Mouse (Mus musculus) intestine, postnatal 0 days (tissue): ENCODE data around the gene Echdc2. TPM values are rescaled to one million over a fixed set of nuclear protein-coding genes. Genes with fewer than 3 reads are reported as not detected.

ENCODE experiments used
- ATAC-seq: fragments of 200-750 bp; cut with Nextera tagmentation; 2 replicates; pipeline ENCODE4 v1.8.0; 2017; ENCODE audit warnings: mild to moderate bottlenecking, moderate TSS enrichment, moderate library complexity
- H3K27ac ChIP-seq: fragments of 300-500 bp; sonication (generic); 2 replicates; pipeline ENCODE4 v1.5.1; 2014; ENCODE audit warnings: mild to moderate bottlenecking, low read depth, low read length, moderate library complexity
- H3K27me3 ChIP-seq: fragments of 300-500 bp; sonication (generic); replicated peaks from 2 replicates; pipeline ENCODE4 v1.6.1; 2014; ENCODE audit warnings: low read length, mixed read lengths; ENCODE audit not compliant: control insufficient read depth, insufficient read depth
- H3K36me3 ChIP-seq: fragments of 300-500 bp; sonication (generic); 2 replicates; pipeline ENCODE4 v1.6.1; 2014; ENCODE audit warnings: mild to moderate bottlenecking, moderate library complexity; ENCODE audit not compliant: control insufficient read depth, insufficient read depth
- H3K4me1 ChIP-seq: fragments of 300-500 bp; sonication (generic); replicated peaks from 2 replicates; pipeline ENCODE4 v1.6.1; 2014; ENCODE audit warnings: antibody characterized with exemption, low read length, mixed read lengths; ENCODE audit not compliant: control insufficient read depth, insufficient read depth
- H3K4me2 ChIP-seq: fragments of 300-500 bp; sonication (generic); replicated peaks from 2 replicates; pipeline ENCODE4 v1.6.1; 2014; ENCODE audit warnings: low read depth, mild to moderate bottlenecking, moderate library complexity
- H3K4me3 ChIP-seq: fragments of 300-500 bp; sonication (generic); 2 replicates; pipeline ENCODE4 v1.5.1; 2014; ENCODE audit warnings: low read depth, low read length
- H3K9ac ChIP-seq: fragments of 300-500 bp; sonication (generic); 2 replicates; pipeline ENCODE4 v1.6.1; 2014; ENCODE audit warnings: mild to moderate bottlenecking, low read depth, low read length
- H3K9me3 ChIP-seq: fragments of 300-500 bp; sonication (generic); 2 replicates; pipeline ENCODE4 v1.6.1; 2016; ENCODE audit warnings: mixed run types; ENCODE audit not compliant: control insufficient read depth
- CTCF ChIP-seq: sonication (generic); IDR thresholded peaks from 2 replicates; pipeline ENCODE4 v1.5.1; 2016; ENCODE audit warnings: low read depth, mild to moderate bottlenecking, control low read depth, antibody characterized with exemption, moderate library complexity
- WGBS: fragments of 180-500 bp; shearing (Covaris S2); extraction: QIAGEN DNeasy Blood & Tissue Kit; methylation state at CpG from one replicate; pipeline ENCODE4 v1.1.7; 2014; 5-methylcytosine and 5-hydroxymethylcytosine counted together
- polyA plus RNA-seq: library from polyadenylated mRNA; unstranded; fragments of >200 nt; fragmentation: Nextera tagmentation; extraction: Ambion mirVana; gene quantifications from 2 replicates; pipeline ENCODE4 v1.2.1, GENCODE M21; 2015

The Echdc2 gene
- polyA plus RNA-seq, 1 experiment from 2014 or later, result 20.8 TPM

DNA sequence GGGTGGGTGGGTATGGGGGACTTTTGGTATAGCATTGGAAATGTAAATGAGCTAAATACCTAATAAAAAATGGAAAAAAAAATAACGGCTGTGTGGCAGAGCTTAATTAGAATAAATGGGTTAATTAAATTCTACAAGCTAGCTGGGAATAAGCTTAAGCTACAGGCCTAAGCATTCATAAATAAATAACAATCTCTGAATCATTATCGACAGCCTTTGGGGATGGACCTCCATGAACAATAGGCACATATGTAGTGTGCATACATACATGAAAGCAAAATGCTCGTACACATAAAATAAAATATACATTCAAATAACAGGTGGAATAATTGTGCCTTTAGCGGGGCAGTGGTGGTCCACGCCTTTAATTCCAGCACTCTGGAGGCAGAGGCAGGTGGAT, 57.3 kb downstream of the Echdc2 start:
- 0 out of 2 replicates have a peak, but pooled peaks cover 5% of the 10 kb centered on the region for H3K4me1 ChIP-seq
- ATAC-seq, result no peak

DNA sequence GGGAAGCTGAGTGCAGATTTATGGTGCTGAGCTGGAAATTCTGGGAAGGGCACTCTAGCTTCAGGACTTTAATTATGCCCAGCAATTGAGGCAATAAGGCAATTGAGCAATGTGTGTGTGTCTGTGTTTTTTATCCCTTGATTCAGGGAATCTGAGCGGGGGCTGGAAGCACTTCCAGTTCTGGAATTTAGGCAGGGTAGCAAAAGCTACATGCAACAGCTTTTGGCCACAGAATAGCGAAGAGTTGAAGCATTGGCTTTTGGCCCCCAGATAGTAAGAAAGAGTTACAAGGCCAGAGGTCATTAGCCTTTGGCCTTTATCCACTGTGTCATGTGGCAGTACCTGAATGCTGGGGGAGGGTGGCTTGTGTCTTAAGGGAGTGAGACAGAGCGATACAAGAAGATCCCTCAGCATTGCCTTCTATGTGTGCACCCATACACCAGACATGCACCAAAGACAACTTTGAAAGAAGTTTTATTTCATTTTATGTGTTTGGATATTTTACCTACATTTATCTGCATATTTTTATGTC, 60.2 kb downstream of the Echdc2 start:
- Histone ChIP-seq H3K9me3 (no peaks in the 10 kb centered on the region), H3K27ac (peak overlapping the region; percentile 54; the same call in 1 of the 2 replicates), H3K4me3 (no peak overlapping the region), H3K9ac (no peak overlapping the region), H3K4me2 (no peak overlapping the region), H3K36me3 (no peaks in the 10 kb centered on the region), H3K27me3 (no peaks in the 10 kb centered on the region), H3K4me1 (0 out of 2 replicates have a peak, but pooled peaks cover 5% of the 10 kb centered on the region)
- peak; percentile 73 for ATAC-seq
- WGBS, result 50% methylated on average over 3 of the region's 3 CpGs
- TF ChIP-seq CTCF, result no peak

More for the DNA sequence above, 57.3 kb downstream of the Echdc2 start:
- Histone ChIP-seq H3K9me3 (no peaks in the 10 kb centered on the region), H3K4me2 (no peak overlapping the region), H3K27me3 (0 out of 2 replicates have a peak, but pooled peaks cover 4% of the 10 kb centered on the region), H3K9ac (no peak overlapping the region), H3K27ac (no peak overlapping the region), H3K36me3 (no peaks in the 10 kb centered on the region), H3K4me3 (no peak overlapping the region)
- no peak for TF ChIP-seq CTCF
- WGBS, result 90% methylated on average over 5 of the region's 5 CpGs

Other genes starting within 250 kb of the Echdc2 start
- 128 and 130 TPM in 2 replicates for gene Cpt2, start 241.8 kb upstream of the Echdc2 start, polyA plus RNA-seq
- gene Slc1a7, start 197.1 kb upstream of the Echdc2 start, polyA plus RNA-seq, result 0.10 and 0.14 TPM in 2 replicates
- 5.0 and 6.5 TPM in 2 replicates for gene Podn, start 69.0 kb upstream of the Echdc2 start, polyA plus RNA-seq
- gene Scp2, start 20.4 kb upstream of the Echdc2 start, polyA plus RNA-seq, result 943 and 956 TPM in 2 replicates
- gene Zyg11a, start 52.6 kb downstream of the Echdc2 start, polyA plus RNA-seq, result 0.10 and 0.18 TPM in 2 replicates
- 4.0 and 4.3 TPM in 2 replicates for gene Zyg11b, start 135.7 kb downstream of the Echdc2 start, polyA plus RNA-seq
- 83.6 and 91.4 TPM in 2 replicates for gene Coa7, start 162.7 kb downstream of the Echdc2 start, polyA plus RNA-seq
- gene Shisal2a, start 217.9 kb downstream of the Echdc2 start, polyA plus RNA-seq, result 0.50 and 0.55 TPM in 2 replicates
- 21.7 and 22.9 TPM in 2 replicates for gene Gpx7, start 241.5 kb downstream of the Echdc2 start, polyA plus RNA-seq